Mouse (Mus musculus) brain, embryonic 14.5 days (tissue): ENCODE data around the gene Ttc28.

Source experiments
- CTCF ChIP-seq: fragments of 200-500 bp; IDR thresholded peaks from 2 replicates; pipeline ENCODE4 v1.5.1; 2012; ENCODE audit warnings: inconsistent platforms, mild to moderate bottlenecking, moderate library complexity, borderline replicate concordance; ENCODE audit not compliant: insufficient read depth, insufficient read length; ENCODE audit errors: extremely low read depth
- POLR2A ChIP-seq: fragments of 200-500 bp; IDR thresholded peaks from 2 replicates; pipeline ENCODE4 v1.6.1; 2012; ENCODE audit warnings: mild to moderate bottlenecking, inconsistent platforms, borderline replicate concordance; ENCODE audit not compliant: poor library complexity, insufficient read depth, insufficient read length, severe bottlenecking; ENCODE audit errors: extremely low read depth

- TF ChIP-seq POLR2A (no peak), CTCF (no peak)
Observed at GRCm38 (mm10) chr5:111175842-111176241, 296.2 kb downstream of the Ttc28 start.
